13 mouse cellular contexts compared by ENCODE assay signal in the genomic region with DNA sequence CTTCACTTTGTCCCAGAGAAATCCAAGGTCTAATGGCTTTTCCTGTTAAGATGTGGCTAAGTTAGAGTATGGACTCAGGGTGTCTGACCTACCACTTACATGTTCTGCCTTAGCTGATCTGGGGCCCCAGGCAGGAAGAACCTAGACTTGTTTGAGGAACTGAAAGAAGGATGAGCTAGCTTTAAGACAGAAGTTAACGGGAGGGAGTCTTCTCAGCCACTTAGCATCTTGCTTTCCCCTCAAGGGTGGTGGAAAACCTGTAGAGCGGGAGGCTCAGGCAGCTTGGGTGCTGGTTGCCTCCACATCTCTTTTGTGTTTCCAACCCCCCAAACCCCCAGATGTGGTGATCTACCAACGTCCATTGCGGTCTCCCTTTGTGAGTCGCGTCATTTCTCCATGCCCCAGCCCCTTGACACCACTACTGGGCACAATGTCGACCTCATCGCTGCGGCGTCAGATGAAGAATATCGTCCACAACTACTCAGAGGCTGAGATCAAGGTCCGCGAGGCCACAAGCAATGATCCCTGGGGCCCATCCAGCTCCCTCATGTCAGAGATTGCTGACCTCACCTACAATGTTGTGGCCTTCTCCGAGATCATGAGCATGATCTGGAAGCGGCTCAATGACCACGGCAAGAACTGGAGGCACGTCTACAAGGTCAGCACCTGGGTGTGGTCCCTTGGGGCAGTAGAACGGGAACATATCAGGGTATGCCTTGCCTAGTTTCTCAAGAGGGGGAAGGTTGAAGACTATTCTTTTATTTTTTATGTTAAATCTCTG. TPM values are rescaled to one million over a fixed set of nuclear protein-coding genes. Genes with fewer than 3 reads are reported as not detected.
DNase-seq lines count a peak whose midpoint lies in the region; ATAC-seq and TF ChIP-seq lines count a peak whose summit lies in the region.
"Had no signal": no experiment of that assay in that cellular context is flagged by ENCODE, and none has a peak within 500 bp of the region (broad histone marks: within the 10 kb centered on the region; RNA-seq: fewer than 3 reads in every experiment).

No protein-coding gene starts in this region.

- intact Hi-C loops in left cerebral cortex, postnatal 25 days (cut with DNase I) = loop anchor here (10.0 kb wide), 1 partner anchor 1091 kb away; a partner anchor contains a TSS

- H3K9ac ChIP-seq in limb, embryonic 13.5 days = 0 out of 2 replicates have a peak overlapping the region, but pooled peaks have one; percentile 8
- H3K9ac ChIP-seq: limb, embryonic 15.5 days had no signal

- H3K27me3 ChIP-seq in limb, embryonic 13.5 days = no peaks in the 10 kb centered on the region
- H3K27me3 ChIP-seq in limb, embryonic 10.5 days (ENCODE audit: low read depth, poor library complexity, severe bottlenecking) = no peaks in the 10 kb centered on the region
- no peaks in the 10 kb centered on the region for H3K27me3 ChIP-seq in small intestine, adult 2 months (ENCODE audit: control insufficient read depth, insufficient read depth, low read length)
- H3K27me3 ChIP-seq: limb, embryonic 15.5 days had no signal

- no peaks in the 10 kb centered on the region for H3K9me3 ChIP-seq in limb, embryonic 13.5 days
- H3K9me3 ChIP-seq in limb, embryonic 10.5 days (replicated peaks) = no peaks in the 10 kb centered on the region
- H3K9me3 ChIP-seq: limb, embryonic 15.5 days had no signal

- H3K4me1 ChIP-seq in limb, embryonic 13.5 days = peaks cover 19% of the 10 kb centered on the region
- peaks cover 28% of the 10 kb centered on the region for H3K4me1 ChIP-seq in limb, embryonic 10.5 days
- H3K4me1 ChIP-seq in bone marrow macrophage, adult 2 months (ENCODE audit: control insufficient read depth, insufficient read depth, low read length) = peaks cover 38% of the 10 kb centered on the region
- peaks cover 39% of the 10 kb centered on the region for H3K4me1 ChIP-seq in small intestine, adult 2 months (ENCODE audit: control insufficient read depth, insufficient read depth, insufficient read length, low read length)

- no peak for TF ChIP-seq POLR2A in bone marrow macrophage, adult 2 months (IDR thresholded peaks at IDR 0.05; ENCODE audit: borderline replicate concordance, low read depth, low read length)
- no peak for TF ChIP-seq POLR2A in small intestine, adult 2 months (IDR thresholded peaks at IDR 0.05; ENCODE audit: low read depth, low read length)

- no peak overlapping the region for H3K4me3 ChIP-seq in limb, embryonic 13.5 days
- H3K4me3 ChIP-seq in limb, embryonic 10.5 days = no peak overlapping the region
- peak overlapping the region; percentile 41 for H3K4me3 ChIP-seq in bone marrow macrophage, adult 2 months (ENCODE audit: insufficient read depth, low read length)
- H3K4me3 ChIP-seq in small intestine, adult 2 months (ENCODE audit: low read depth, low read length) = peak overlapping the region; percentile 33
- H3K4me3 ChIP-seq: limb, embryonic 15.5 days had no signal

- H3K4me2 ChIP-seq in limb, embryonic 13.5 days (replicated peaks) = no peak overlapping the region
- H3K4me2 ChIP-seq: limb, embryonic 15.5 days had no signal

- H3K36me3 ChIP-seq in limb, embryonic 13.5 days = peaks cover 54% of the 10 kb centered on the region
- peaks cover 75% of the 10 kb centered on the region for H3K36me3 ChIP-seq in limb, embryonic 10.5 days
- peaks cover 32% of the 10 kb centered on the region for H3K36me3 ChIP-seq in small intestine, adult 2 months (ENCODE audit: control insufficient read depth, insufficient read depth, low read length)

- no peak for ATAC-seq in limb, embryonic 13.5 days (ENCODE audit: low FRiP score, low read depth)

- no peak for DNase-seq in limb, embryonic 10.5 days (ENCODE audit: low spot score)
- peak; percentile 59 to 80 for DNase-seq in kidney, postnatal 25 days
- DNase-seq in left cerebral cortex, adult 11 months (ENCODE audit: low spot score) = no peak
- no peak for DNase-seq in left cerebral cortex, postnatal 25 days (ENCODE audit: low spot score in 2 of 2)
- DNase-seq: cerebellum, postnatal 10 days; thymus, adult 18-20 months had no signal

- no peak for TF ChIP-seq CTCF in bone marrow macrophage, adult 2 months (IDR thresholded peaks at IDR 0.05; ENCODE audit: low read depth, low read length)
- no peak for TF ChIP-seq CTCF in small intestine, adult 2 months (IDR thresholded peaks at IDR 0.05; ENCODE audit: extremely low read depth, insufficient read length, insufficient replicate concordance, low read depth, low read length)

- no peak overlapping the region for H3K27ac ChIP-seq in limb, embryonic 13.5 days
- no peak overlapping the region for H3K27ac ChIP-seq in limb, embryonic 10.5 days
- peak overlapping the region; percentile 87 for H3K27ac ChIP-seq in bone marrow macrophage, adult 2 months (ENCODE audit: insufficient read depth, low read depth, low read length)
- H3K27ac ChIP-seq in small intestine, adult 2 months (ENCODE audit: insufficient read depth, low read depth, low read length) = peak overlapping the region; percentile 86
- H3K27ac ChIP-seq: limb, embryonic 15.5 days had no signal

- WGBS in limb, embryonic 13.5 days = 92% methylated on average over 18 of the region's 18 CpGs
- WGBS in limb, embryonic 10.5 days = 94% methylated on average over 18 of the region's 18 CpGs
- WGBS in small intestine, adult 2 months = 49% methylated on average over 18 of the region's 18 CpGs

RNA-seq across cellular contexts. Expression of a gene that starts 3.5 kb away (rescaled TPM):
- polyA plus RNA-seq in limb, embryonic 13.5 days (2015; fragmentation: Nextera tagmentation; extraction: Ambion mirVana) = 62.2 and 64.6 TPM in 2 replicates
- 64.5 and 69.1 TPM in 2 replicates for polyA plus RNA-seq in limb, embryonic 10.5 days (2016; fragmentation: Nextera tagmentation; extraction: Ambion mirVana)
- polyA plus RNA-seq in bone marrow macrophage, adult 2 months (2012; ENCODE audit: insufficient read depth, insufficient read length, missing spikeins) = 198 and 202 TPM in 2 replicates
- 240 and 483 TPM in 2 replicates for polyA plus RNA-seq in small intestine, adult 2 months (2012; rRNA removed)
- total RNA-seq in left cerebral cortex, postnatal 25 days (2021) = 100 to 1,000 TPM; 454 to 461 TPM

RNA-seq across cellular contexts. Expression of a gene that starts 21.6 kb away (rescaled TPM):
- 152 and 153 TPM in 2 replicates for polyA plus RNA-seq in limb, embryonic 13.5 days (2015; fragmentation: Nextera tagmentation; extraction: Ambion mirVana)
- polyA plus RNA-seq in limb, embryonic 10.5 days (2016; fragmentation: Nextera tagmentation; extraction: Ambion mirVana) = 202 and 203 TPM in 2 replicates
- polyA plus RNA-seq in bone marrow macrophage, adult 2 months (2012; ENCODE audit: insufficient read depth, insufficient read length, missing spikeins) = 151 and 160 TPM in 2 replicates
- polyA plus RNA-seq in small intestine, adult 2 months (2012; rRNA removed) = 76.6 and 150 TPM in 2 replicates
- 100 to 1,000 TPM; 171 to 180 TPM for total RNA-seq in left cerebral cortex, postnatal 25 days (2021)

RNA-seq across cellular contexts. Expression of a gene that starts 32.2 kb away (rescaled TPM):
- polyA plus RNA-seq in limb, embryonic 13.5 days (2015; fragmentation: Nextera tagmentation; extraction: Ambion mirVana) = 42.1 and 42.8 TPM in 2 replicates
- polyA plus RNA-seq in limb, embryonic 10.5 days (2016; fragmentation: Nextera tagmentation; extraction: Ambion mirVana) = 30.1 and 34.3 TPM in 2 replicates
- 6.1 and 7.7 TPM in 2 replicates for polyA plus RNA-seq in bone marrow macrophage, adult 2 months (2012; ENCODE audit: insufficient read depth, insufficient read length, missing spikeins)
- 12.2 and 17.6 TPM in 2 replicates for polyA plus RNA-seq in small intestine, adult 2 months (2012; rRNA removed)
- total RNA-seq in left cerebral cortex, postnatal 25 days (2021) = 10 to 100 TPM; 36.8 to 41.7 TPM

RNA-seq across cellular contexts. Expression of a gene that starts 33.2 kb away (rescaled TPM):
- not detected in 2 replicates for polyA plus RNA-seq in limb, embryonic 13.5 days (2015; fragmentation: Nextera tagmentation; extraction: Ambion mirVana)
- not detected in 2 replicates for polyA plus RNA-seq in limb, embryonic 10.5 days (2016; fragmentation: Nextera tagmentation; extraction: Ambion mirVana)
- polyA plus RNA-seq in bone marrow macrophage, adult 2 months (2012; ENCODE audit: insufficient read depth, insufficient read length, missing spikeins) = not detected in 2 replicates
- not detected in 2 replicates for polyA plus RNA-seq in small intestine, adult 2 months (2012; rRNA removed)
- not detected for total RNA-seq in left cerebral cortex, postnatal 25 days (2021)
- total RNA-seq: ES-E14 had no signal
- polyA plus RNA-seq: heart, embryonic 16.5 days; large intestine, adult 2 months; limb, embryonic 15.5 days had no signal

RNA-seq across cellular contexts. Expression of a gene that starts 42.2 kb away (rescaled TPM):
- polyA plus RNA-seq in limb, embryonic 13.5 days (2015; fragmentation: Nextera tagmentation; extraction: Ambion mirVana) = 0.26 and 0.31 TPM in 2 replicates
- 0.20 and 0.53 TPM in 2 replicates for polyA plus RNA-seq in limb, embryonic 10.5 days (2016; fragmentation: Nextera tagmentation; extraction: Ambion mirVana)
- 1.1 TPM in 1 of 2 replicates, not detected in the other for polyA plus RNA-seq in bone marrow macrophage, adult 2 months (2012; ENCODE audit: insufficient read depth, insufficient read length, missing spikeins)
- polyA plus RNA-seq in small intestine, adult 2 months (2012; rRNA removed) = 0.09 and 0.43 TPM in 2 replicates
- not detected for total RNA-seq in left cerebral cortex, postnatal 25 days (2021)

Comparison
In these comparisons a context has a peak if more than half of its experiments do, and no peak if none do; other contexts are left out.
1. H3K27ac ChIP-seq: peak in bone marrow macrophage, adult 2 months (single experiment) and small intestine, adult 2 months (single experiment); none in limb, embryonic 13.5 days (single experiment) and limb, embryonic 10.5 days (single experiment).
2. H3K4me3 ChIP-seq: peak in bone marrow macrophage, adult 2 months (single experiment) and small intestine, adult 2 months (single experiment); none in limb, embryonic 13.5 days (single experiment) and limb, embryonic 10.5 days (single experiment).
3. DNase-seq: peak in kidney, postnatal 25 days (2 of 2); none in limb, embryonic 10.5 days (single experiment), left cerebral cortex, adult 11 months (single experiment) and left cerebral cortex, postnatal 25 days (0 of 2).